Mouse (Mus musculus) adrenal gland (tissue): ENCODE measurements around the gene Scgb1b3.

ENCODE experiments used
- intact Hi-C: fragments of 180-260 bp; cut with DNase I; formaldehyde crosslinking; loops from one replicate; pipeline ENCODE4 v1.15.1; 2025
- long read RNA-seq, 2 experiments: library from polyadenylated mRNA; unstranded; transcript quantifications; one replicate each; pipeline ENCODE4 v2.0.0; 2020; ENCODE audit warnings: borderline replicate concordance in 1 of 2; ENCODE audit not compliant: insufficient replicate concordance in 1 of 2

The Scgb1b3 gene
- long read RNA-seq, experiment 1: 0 reads
- long read RNA-seq, experiment 2: 0 reads

GRCm38 (mm10) chr7:31375292-31375691 lies at the start of gene Scgb1b3:
TSS of gene Scgb1b3 (plus strand) at chr7:31375592.
- intact Hi-C loops: no loop called here

DNA sequence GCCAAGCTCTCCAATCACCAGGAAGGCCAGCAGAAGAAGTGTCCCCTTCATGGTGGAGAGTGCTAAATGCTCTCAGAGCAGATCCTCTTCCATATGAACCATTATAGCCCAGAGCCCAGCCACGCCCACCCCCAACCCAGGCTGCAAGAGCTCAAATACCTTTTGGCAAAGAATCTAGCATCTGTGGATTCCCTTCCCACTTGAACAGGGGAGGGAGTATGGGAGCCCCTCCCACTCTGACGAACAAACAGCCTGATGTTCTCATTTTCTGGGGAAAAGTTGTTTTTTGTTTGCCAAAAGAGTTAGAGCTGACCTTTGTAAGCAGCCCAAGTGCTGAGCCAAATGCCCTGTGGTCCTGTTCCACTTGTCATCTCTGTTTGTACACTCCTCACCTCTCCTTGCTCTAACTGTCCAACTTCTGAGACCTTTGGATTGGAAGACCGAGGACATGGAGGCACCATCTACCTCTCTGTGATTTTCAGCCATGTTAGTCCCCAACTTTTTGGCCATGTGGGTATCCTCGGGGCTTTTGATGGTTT lies 13.3 kb upstream of the Scgb1b3 start, which contains the start of gene Scgb2b3:
Scgb2b3 (minus strand) TSS at position 51 of the 539 bp plus-strand sequence.
- intact Hi-C loops: no loop called here
